Mouse (Mus musculus) intestine, postnatal 0 days (tissue): ENCODE results near the gene Fxyd7. TPM values are rescaled to one million over a fixed set of nuclear protein-coding genes. Genes with fewer than 3 reads are reported as not detected.
A peak's percentile ranks its signal among the peaks of the same experiment; 100 is the strongest.

ENCODE experiments used
- ATAC-seq: fragments of 200-750 bp; cut with Nextera tagmentation; 2 replicates; pipeline ENCODE4 v1.8.0; 2017; ENCODE audit warnings: mild to moderate bottlenecking, moderate TSS enrichment, moderate library complexity
- H3K27ac ChIP-seq: fragments of 300-500 bp; sonication (generic); 2 replicates; pipeline ENCODE4 v1.5.1; 2014; ENCODE audit warnings: mild to moderate bottlenecking, low read depth, low read length, moderate library complexity
- H3K27me3 ChIP-seq: fragments of 300-500 bp; sonication (generic); replicated peaks from 2 replicates; pipeline ENCODE4 v1.6.1; 2014; ENCODE audit warnings: low read length, mixed read lengths; ENCODE audit not compliant: control insufficient read depth, insufficient read depth
- H3K36me3 ChIP-seq: fragments of 300-500 bp; sonication (generic); 2 replicates; pipeline ENCODE4 v1.6.1; 2014; ENCODE audit warnings: mild to moderate bottlenecking, moderate library complexity; ENCODE audit not compliant: control insufficient read depth, insufficient read depth
- H3K4me1 ChIP-seq: fragments of 300-500 bp; sonication (generic); replicated peaks from 2 replicates; pipeline ENCODE4 v1.6.1; 2014; ENCODE audit warnings: antibody characterized with exemption, low read length, mixed read lengths; ENCODE audit not compliant: control insufficient read depth, insufficient read depth
- H3K4me2 ChIP-seq: fragments of 300-500 bp; sonication (generic); replicated peaks from 2 replicates; pipeline ENCODE4 v1.6.1; 2014; ENCODE audit warnings: low read depth, mild to moderate bottlenecking, moderate library complexity
- H3K4me3 ChIP-seq: fragments of 300-500 bp; sonication (generic); 2 replicates; pipeline ENCODE4 v1.5.1; 2014; ENCODE audit warnings: low read depth, low read length
- H3K9ac ChIP-seq: fragments of 300-500 bp; sonication (generic); 2 replicates; pipeline ENCODE4 v1.6.1; 2014; ENCODE audit warnings: mild to moderate bottlenecking, low read depth, low read length
- H3K9me3 ChIP-seq: fragments of 300-500 bp; sonication (generic); 2 replicates; pipeline ENCODE4 v1.6.1; 2016; ENCODE audit warnings: mixed run types; ENCODE audit not compliant: control insufficient read depth
- CTCF ChIP-seq: sonication (generic); IDR thresholded peaks from 2 replicates; pipeline ENCODE4 v1.5.1; 2016; ENCODE audit warnings: low read depth, mild to moderate bottlenecking, control low read depth, antibody characterized with exemption, moderate library complexity
- WGBS: fragments of 180-500 bp; shearing (Covaris S2); extraction: QIAGEN DNeasy Blood & Tissue Kit; methylation state at CpG from one replicate; pipeline ENCODE4 v1.1.7; 2014; 5-methylcytosine and 5-hydroxymethylcytosine counted together
- polyA plus RNA-seq: library from polyadenylated mRNA; unstranded; fragments of >200 nt; fragmentation: Nextera tagmentation; extraction: Ambion mirVana; gene quantifications from 2 replicates; pipeline ENCODE4 v1.2.1, GENCODE M21; 2015

The Fxyd7 gene
- 15.2 and 16.2 TPM in 2 replicates for polyA plus RNA-seq

DNA sequence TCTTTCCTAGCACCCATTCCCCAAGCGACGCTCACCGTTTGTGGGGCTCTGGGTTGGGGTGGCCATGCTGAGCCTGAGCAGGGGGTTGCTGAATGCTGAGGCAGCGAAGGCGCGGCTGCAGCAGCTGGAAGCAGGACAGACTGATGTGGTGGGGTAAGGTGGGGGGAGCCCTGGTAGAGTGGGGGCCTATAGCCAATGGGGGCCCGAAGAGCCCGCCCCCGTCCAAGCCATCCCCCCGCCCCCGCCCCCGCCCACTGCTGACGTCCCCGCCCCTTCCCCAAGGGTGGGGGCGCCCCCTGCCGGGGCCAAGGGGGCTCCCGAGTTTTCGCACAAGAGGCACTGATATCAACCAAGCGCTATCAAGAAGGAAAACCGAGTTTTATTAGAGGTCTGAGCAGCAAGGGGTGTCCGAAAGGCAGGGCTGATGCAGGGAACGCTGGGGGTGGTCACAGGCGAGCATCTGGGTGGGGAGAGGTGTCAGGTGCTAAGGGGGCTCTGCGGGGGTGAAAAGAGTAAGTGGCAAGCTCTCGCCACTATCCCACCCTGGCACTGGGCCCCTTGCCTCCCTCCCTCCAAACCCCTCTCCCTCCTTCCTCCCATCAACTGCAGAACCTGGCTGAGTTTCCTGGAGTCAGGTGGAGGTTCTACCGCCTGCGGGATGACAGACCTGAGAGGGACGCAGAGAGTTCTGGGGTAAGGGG is at the start of gene Fxyd7:
TSS of gene Fxyd7 (minus strand) at position 147 of the 701 bp plus-strand sequence.
- 3% methylated on average over 28 of the region's 28 CpGs for WGBS
- no peaks in the 10 kb centered on the region for H3K9me3 ChIP-seq
- H3K36me3 ChIP-seq, result no peaks in the 10 kb centered on the region
- no peaks in the 10 kb centered on the region for H3K4me1 ChIP-seq
- H3K9ac ChIP-seq, result no peak within 1 kb of the TSS
- H3K4me3 ChIP-seq, result peak within 1 kb of the TSS; percentile 18
- peak within 1 kb of the TSS; percentile 32 for H3K4me2 ChIP-seq
- TF ChIP-seq CTCF, result 0 out of 2 replicates have a peak, but pooled peaks have one; percentile 12
- no peak for ATAC-seq
- peaks cover 47% of the 10 kb centered on the region for H3K27me3 ChIP-seq
- no peak within 1 kb of the TSS for H3K27ac ChIP-seq

DNA sequence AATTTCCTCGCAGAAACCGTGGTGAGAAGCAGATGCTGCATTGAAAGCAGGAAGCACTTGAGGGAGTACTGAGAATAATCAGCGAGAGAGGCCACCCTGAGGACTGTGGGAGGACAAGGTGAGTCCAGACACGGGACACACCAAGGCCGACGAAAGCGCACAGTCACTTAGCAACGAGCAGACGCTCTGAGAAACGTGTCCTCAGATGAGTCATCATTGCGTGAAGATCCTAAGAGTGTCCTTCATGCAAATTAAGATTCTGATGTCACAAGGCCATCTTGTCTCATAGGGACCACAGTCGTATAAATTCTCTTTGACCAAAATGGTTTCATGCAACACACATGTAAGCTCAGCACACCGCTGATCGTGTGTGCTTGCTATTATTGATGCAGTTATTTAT is 49.5 kb upstream of the Fxyd7 start:
- Histone ChIP-seq H3K9me3 (no peaks in the 10 kb centered on the region), H3K4me3 (no peak overlapping the region), H3K4me1 (no peaks in the 10 kb centered on the region), H3K9ac (no peak overlapping the region), H3K27ac (no peak overlapping the region), H3K27me3 (no peaks in the 10 kb centered on the region), H3K36me3 (no peaks in the 10 kb centered on the region), H3K4me2 (no peak overlapping the region)
- no peak for TF ChIP-seq CTCF
- no peak for ATAC-seq
- WGBS, result 66% methylated on average over 14 of the region's 14 CpGs

DNA sequence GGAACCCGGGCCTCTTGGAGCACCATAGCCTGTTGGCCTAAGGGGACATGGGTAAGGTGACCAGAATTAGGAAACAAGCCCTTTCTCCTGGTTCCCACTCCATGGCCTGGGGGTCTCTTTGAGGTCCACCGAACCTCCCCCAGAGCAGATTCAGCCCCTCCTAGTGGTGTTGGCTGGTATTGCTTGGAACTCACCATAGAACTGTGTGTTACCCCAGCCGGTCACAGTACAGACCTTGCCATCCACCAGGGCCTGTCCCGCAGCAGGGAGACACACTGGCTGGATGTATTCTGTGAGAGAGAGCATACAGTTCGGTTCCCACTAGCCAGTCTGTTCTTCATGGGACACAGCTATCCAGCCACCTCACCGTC is 48.3 kb upstream of the Fxyd7 start:
- TF ChIP-seq CTCF, result peak; percentile 27; the same call in 1 of the 2 replicates
- Histone ChIP-seq H3K27ac (no peak overlapping the region), H3K4me3 (no peak overlapping the region), H3K9me3 (no peaks in the 10 kb centered on the region), H3K27me3 (no peaks in the 10 kb centered on the region), H3K36me3 (no peaks in the 10 kb centered on the region), H3K9ac (no peak overlapping the region), H3K4me1 (no peaks in the 10 kb centered on the region), H3K4me2 (no peak overlapping the region)
- no peak for ATAC-seq
- WGBS, result 84% methylated on average over 6 of the region's 6 CpGs

DNA sequence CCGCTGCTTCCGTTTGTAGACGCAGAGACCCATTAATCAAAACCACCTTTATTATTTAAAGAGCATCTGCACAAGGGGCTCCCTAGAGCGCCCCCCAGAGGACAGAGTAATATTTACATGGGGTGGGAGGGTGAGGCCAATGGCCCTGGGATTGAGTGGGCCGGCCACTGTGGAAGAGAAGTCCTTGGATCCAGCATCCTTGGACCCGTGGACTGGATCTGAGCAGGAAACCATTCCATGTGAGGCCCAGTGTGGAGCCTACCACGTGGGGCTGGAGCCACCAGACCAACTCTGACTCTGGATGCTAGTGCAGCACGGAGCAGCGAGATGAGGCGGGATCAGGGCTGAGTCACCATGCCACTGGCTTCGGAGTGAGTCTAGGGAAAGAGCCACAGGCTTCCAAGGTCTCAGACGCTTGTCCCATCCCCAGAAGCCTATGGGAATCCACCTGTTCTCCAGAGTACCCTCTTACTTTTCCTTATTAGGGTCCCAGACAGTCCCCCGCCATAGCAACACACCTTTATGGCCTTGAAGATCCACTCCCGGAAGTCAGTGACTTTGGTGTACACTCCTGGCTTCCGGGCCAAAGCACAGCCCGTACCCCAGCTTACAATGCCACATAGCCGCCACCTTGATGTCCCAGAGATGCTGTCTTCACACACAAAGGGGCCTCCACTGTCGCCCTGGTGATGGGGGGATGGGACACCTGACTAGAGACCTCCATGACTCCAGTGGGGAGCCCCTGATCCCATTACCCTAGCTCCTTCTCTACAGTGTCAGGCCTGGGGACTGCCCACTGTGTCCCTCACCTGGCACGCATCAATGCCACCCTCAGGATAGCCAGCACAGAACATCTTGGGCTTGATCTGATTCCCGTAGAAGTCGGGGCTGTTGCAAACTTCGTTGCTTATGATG is 47.7 kb upstream of the Fxyd7 start:
- H3K27ac ChIP-seq, result no peak overlapping the region
- TF ChIP-seq CTCF, result peak; percentile 39
- 75% methylated on average over 22 of the region's 22 CpGs for WGBS

GRCm38 (mm10) chr7:31097583-31098248 is 46.4 kb upstream of the Fxyd7 start:
- H3K4me3 ChIP-seq, result no peak overlapping the region
- no peaks in the 10 kb centered on the region for H3K4me1 ChIP-seq
- WGBS, result 44% methylated on average over 20 of the region's 20 CpGs
- H3K9me3 ChIP-seq, result no peaks in the 10 kb centered on the region
- H3K36me3 ChIP-seq, result no peaks in the 10 kb centered on the region
- peak; percentile 71 for ATAC-seq
- peak overlapping the region; percentile 50 for H3K4me2 ChIP-seq
- peak; percentile 96 for TF ChIP-seq CTCF
- no peak overlapping the region for H3K27ac ChIP-seq
- no peaks in the 10 kb centered on the region for H3K27me3 ChIP-seq
- no peak overlapping the region for H3K9ac ChIP-seq

More for the DNA sequence above, 47.7 kb upstream of the Fxyd7 start:
- Histone ChIP-seq H3K4me3 (no peak overlapping the region), H3K9ac (no peak overlapping the region), H3K36me3 (no peaks in the 10 kb centered on the region), H3K9me3 (no peaks in the 10 kb centered on the region), H3K4me2 (no peak overlapping the region), H3K27me3 (no peaks in the 10 kb centered on the region), H3K4me1 (no peaks in the 10 kb centered on the region)
- no peak for ATAC-seq
